Mouse (Mus musculus): ENCODE measurements around the gene Hmces. TPM values are rescaled to one million over a fixed set of nuclear protein-coding genes. Genes with fewer than 3 reads are reported as not detected.
A peak's percentile ranks its signal among the peaks of the same experiment; 100 is the strongest.

Hmces gene
- total RNA-seq (2021), result 1 to 10 TPM; 5.4 to 7.4 TPM
- long read RNA-seq, experiment 1, transcript Hmces-201 (7 exons, 1,464 nt), result major isoform, 13 of 14 reads
- long read RNA-seq, experiment 1, partial matches to known transcripts, result 0 of 14 reads
- long read RNA-seq, experiment 1, other reads (novel, unspliced or antisense), result 0 of 14 reads
- long read RNA-seq, experiment 2, transcript Hmces-201 (7 exons, 1,464 nt), result major isoform, 8 of 13 reads
- long read RNA-seq, experiment 2, partial matches to known transcripts, result 1 of 13 reads
- long read RNA-seq, experiment 2, other reads (novel, unspliced or antisense), result 3 of 13 reads

GRCm38 (mm10) chr6:87913661-87914325 lies at the start of gene Hmces:
Gene Hmces, plus strand, starts transcription at chr6:87913935.
- peak; percentile 61 for DNase-seq

- no peak for DNase-seq
Measured at GRCm38 (mm10) chr6:87866211-87866610, 47.5 kb upstream of the Hmces start.

GRCm38 (mm10) chr6:87867256-87867655 lies 46.5 kb upstream of the Hmces start:
- no peak for DNase-seq

- DNase-seq, result peak; percentile 94
Measured at GRCm38 (mm10) chr6:87868871-87869506, 44.7 kb upstream of the Hmces start.

GRCm38 (mm10) chr6:87870440-87870839 lies 43.3 kb upstream of the Hmces start:
- no peak for DNase-seq

- DNase-seq, result no peak
Measured at GRCm38 (mm10) chr6:87871240-87871639, 42.5 kb upstream of the Hmces start.

- peak; percentile 86 for DNase-seq
Measured at GRCm38 (mm10) chr6:87873104-87873503, 40.6 kb upstream of the Hmces start.

GRCm38 (mm10) chr6:87873963-87874362 lies 39.8 kb upstream of the Hmces start:
- DNase-seq, result no peak

GRCm38 (mm10) chr6:87875083-87875482 lies 38.7 kb upstream of the Hmces start:
- DNase-seq, result peak; percentile 90

- DNase-seq, result no peak
Measured at GRCm38 (mm10) chr6:87875562-87875961, 38.2 kb upstream of the Hmces start.

- DNase-seq, result peak; percentile 69
Measured at GRCm38 (mm10) chr6:87876068-87876643, 37.6 kb upstream of the Hmces start.

GRCm38 (mm10) chr6:87879010-87879409 lies 34.7 kb upstream of the Hmces start:
- no peak for DNase-seq

GRCm38 (mm10) chr6:87879628-87880027 lies 34.1 kb upstream of the Hmces start:
- no peak for DNase-seq

GRCm38 (mm10) chr6:87882221-87882620 lies 31.5 kb upstream of the Hmces start:
- DNase-seq, result no peak

- DNase-seq, result no peak
Measured at GRCm38 (mm10) chr6:87882816-87883215, 30.9 kb upstream of the Hmces start.

GRCm38 (mm10) chr6:87886721-87887120 lies 27.0 kb upstream of the Hmces start:
- no peak for DNase-seq

GRCm38 (mm10) chr6:87887594-87888233 lies 26.0 kb upstream of the Hmces start, which contains the start of gene Copg1:
Gene Copg1, plus strand, starts transcription at chr6:87887814.
- peak; percentile 99 for DNase-seq

GRCm38 (mm10) chr6:87893931-87894330 lies 19.8 kb upstream of the Hmces start:
- DNase-seq, result no peak

- DNase-seq, result no peak
Measured at GRCm38 (mm10) chr6:87898028-87898427, 15.7 kb upstream of the Hmces start.

GRCm38 (mm10) chr6:87906632-87907031 lies 7.1 kb upstream of the Hmces start:
- no peak for DNase-seq

GRCm38 (mm10) chr6:87909181-87909580 lies 4.6 kb upstream of the Hmces start:
- no peak for DNase-seq

GRCm38 (mm10) chr6:87911559-87911958 lies 2.2 kb upstream of the Hmces start:
- DNase-seq, result no peak

Data from gastrocnemius, postnatal 25 days (tissue).